Mouse (Mus musculus): ENCODE measurements around the gene Slc25a25.

- TF ChIP-seq CTCF (IDR thresholded peaks at IDR 0.05; ENCODE audit: extremely low read depth, insufficient read depth, insufficient read length, insufficient replicate concordance) (no peak), POLR2A (IDR thresholded peaks at IDR 0.05; ENCODE audit: low read depth, low read length) (no peak)
Measured at GRCm38 (mm10) chr2:32429215-32429891, 21.9 kb downstream of the Slc25a25 start.

All from spleen, adult 2 months (tissue).